Mouse (Mus musculus): ENCODE data around the gene Slc25a21. TPM values are rescaled to one million over a fixed set of nuclear protein-coding genes. Genes with fewer than 3 reads are reported as not detected.

Slc25a21 gene
- polyA plus RNA-seq, 1 experiment from 2014 or later, result 0.13 TPM

DNA sequence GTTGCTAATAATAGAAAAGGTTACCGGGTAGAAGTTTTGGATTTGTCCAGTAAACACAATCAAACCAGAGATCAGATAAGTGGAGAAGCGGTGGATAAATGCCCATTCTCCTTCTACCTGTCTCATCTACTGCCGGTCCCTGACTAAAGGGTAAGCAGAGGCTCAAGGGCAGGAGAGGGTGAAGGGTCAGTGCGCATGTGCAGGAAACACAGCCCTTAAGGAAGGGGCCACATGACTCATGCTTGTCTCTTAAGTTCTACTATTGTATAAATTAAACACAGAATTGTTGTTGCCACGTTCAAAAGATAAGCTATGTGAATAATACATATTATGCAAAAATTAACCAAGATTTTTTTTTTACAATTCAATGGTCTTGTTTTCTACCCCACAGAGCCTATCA lies 98.9 kb downstream of the Slc25a21 start:
- no peak overlapping the region for H3K27ac ChIP-seq (ENCODE audit: low read depth)
- H3K4me3 ChIP-seq (ENCODE audit: low read depth, low read length), result no peak overlapping the region
- H3K4me2 ChIP-seq, result no peak overlapping the region
- H3K4me1 ChIP-seq (ENCODE audit: insufficient read depth), result no peaks in the 10 kb centered on the region
- no peak overlapping the region for H3K9ac ChIP-seq
- DNase-seq, result no peak
- no peaks in the 10 kb centered on the region for H3K27me3 ChIP-seq (ENCODE audit: insufficient read depth, low read length)
- H3K9me3 ChIP-seq (ENCODE audit: low read depth, low read length), result no peaks in the 10 kb centered on the region
- no peak for TF ChIP-seq CTCF (IDR thresholded peaks at IDR 0.05; ENCODE audit: low read depth)
- 78% methylated on average over 5 of the region's 5 CpGs for WGBS
- ATAC-seq (ENCODE audit: insufficient read depth), result no peak
- H3K36me3 ChIP-seq (ENCODE audit: insufficient read depth), result no peaks in the 10 kb centered on the region

DNA sequence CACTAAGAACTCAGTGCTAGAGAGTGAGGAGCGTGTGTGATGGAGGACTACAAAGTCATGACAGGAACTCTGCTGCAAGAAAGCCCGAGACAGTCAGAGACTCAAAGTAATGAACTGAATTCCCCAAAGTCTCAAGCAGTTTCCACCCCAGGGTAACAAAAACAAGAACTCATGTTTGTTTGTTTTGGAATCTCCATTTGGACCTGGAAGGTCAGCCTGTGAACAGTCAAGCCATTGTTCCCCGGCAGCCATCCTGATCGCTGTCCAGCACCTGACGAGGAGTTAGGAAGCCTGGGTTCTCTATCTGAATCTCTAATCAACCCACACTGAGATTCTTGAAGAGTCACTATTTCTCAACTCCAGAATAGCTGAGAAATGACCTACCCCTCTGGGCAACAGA lies 104.2 kb downstream of the Slc25a21 start:
- no peak overlapping the region for H3K4me3 ChIP-seq (ENCODE audit: low read depth, low read length)
- H3K27me3 ChIP-seq (ENCODE audit: insufficient read depth, low read length), result no peaks in the 10 kb centered on the region
- no peaks in the 10 kb centered on the region for H3K36me3 ChIP-seq (ENCODE audit: insufficient read depth)
- no peak overlapping the region for H3K4me2 ChIP-seq
- 26% methylated on average over 5 of the region's 5 CpGs for WGBS
- DNase-seq, result no peak
- TF ChIP-seq CTCF (IDR thresholded peaks at IDR 0.05; ENCODE audit: low read depth), result no peak
- H3K4me1 ChIP-seq (ENCODE audit: insufficient read depth), result no peaks in the 10 kb centered on the region
- H3K27ac ChIP-seq (ENCODE audit: low read depth), result no peak overlapping the region
- no peak for ATAC-seq (ENCODE audit: insufficient read depth)
- no peak overlapping the region for H3K9ac ChIP-seq
- H3K9me3 ChIP-seq (ENCODE audit: low read depth, low read length), result no peaks in the 10 kb centered on the region

DNA sequence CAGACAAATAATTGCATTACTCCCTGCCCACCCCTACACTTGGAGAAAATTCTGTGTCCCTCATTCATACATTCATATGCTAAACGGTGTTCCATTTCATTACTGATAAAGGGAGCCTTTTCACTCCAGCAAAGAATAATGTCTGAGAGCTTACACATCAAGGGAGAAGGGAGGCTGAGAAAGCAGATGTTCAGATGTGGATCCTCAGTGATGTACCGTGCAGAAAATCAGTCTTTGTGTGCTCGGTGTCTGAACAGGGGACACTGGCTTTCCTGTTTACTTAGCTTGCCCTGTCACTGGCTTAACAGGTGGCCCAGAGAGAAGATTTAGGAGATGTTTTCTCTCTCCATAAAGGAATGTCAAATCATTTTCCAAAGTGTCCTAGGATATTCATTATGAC lies 112.8 kb downstream of the Slc25a21 start:
- Histone ChIP-seq H3K36me3 (ENCODE audit: insufficient read depth) (no peaks in the 10 kb centered on the region), H3K4me3 (ENCODE audit: low read depth, low read length) (no peak overlapping the region), H3K4me1 (ENCODE audit: insufficient read depth) (no peaks in the 10 kb centered on the region), H3K9me3 (ENCODE audit: low read depth, low read length) (no peaks in the 10 kb centered on the region), H3K27me3 (ENCODE audit: insufficient read depth, low read length) (no peaks in the 10 kb centered on the region), H3K4me2 (no peak overlapping the region), H3K9ac (no peak overlapping the region), H3K27ac (ENCODE audit: low read depth) (no peak overlapping the region)
- DNase-seq (no peak), ATAC-seq (ENCODE audit: insufficient read depth) (no peak)
- no peak for TF ChIP-seq CTCF (IDR thresholded peaks at IDR 0.05; ENCODE audit: low read depth)
- 46% methylated on average over 3 of the region's 3 CpGs for WGBS

DNA sequence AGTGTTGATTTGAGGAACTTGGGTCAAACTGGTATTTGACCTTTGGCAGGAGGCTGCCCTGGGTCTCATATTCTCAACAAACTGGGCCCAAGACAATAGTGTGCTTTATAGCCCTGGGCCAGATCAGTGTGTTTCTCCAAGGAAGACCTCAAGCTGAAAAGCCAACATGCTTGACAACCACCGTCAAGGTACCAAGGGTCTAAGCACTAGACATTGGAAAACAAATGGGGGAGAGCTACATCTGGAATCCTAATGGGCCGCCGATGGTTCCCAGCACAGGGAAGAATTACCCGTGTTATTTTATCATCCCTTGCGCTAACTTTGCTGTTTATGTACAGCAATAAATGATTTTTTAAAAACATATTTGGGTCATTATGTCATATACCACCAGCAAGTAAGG lies 113.7 kb downstream of the Slc25a21 start:
- TF ChIP-seq CTCF (IDR thresholded peaks at IDR 0.05; ENCODE audit: low read depth), result no peak
- WGBS, result 77% methylated on average over 5 of the region's 5 CpGs
- H3K9ac ChIP-seq, result no peak overlapping the region
- no peak overlapping the region for H3K27ac ChIP-seq (ENCODE audit: low read depth)
- H3K4me1 ChIP-seq (ENCODE audit: insufficient read depth), result no peaks in the 10 kb centered on the region
- DNase-seq (no peak), ATAC-seq (ENCODE audit: insufficient read depth) (no peak)
- H3K9me3 ChIP-seq (ENCODE audit: low read depth, low read length), result no peaks in the 10 kb centered on the region
- H3K27me3 ChIP-seq (ENCODE audit: insufficient read depth, low read length), result no peaks in the 10 kb centered on the region
- H3K4me2 ChIP-seq, result no peak overlapping the region
- no peaks in the 10 kb centered on the region for H3K36me3 ChIP-seq (ENCODE audit: insufficient read depth)
- H3K4me3 ChIP-seq (ENCODE audit: low read depth, low read length), result no peak overlapping the region

DNA sequence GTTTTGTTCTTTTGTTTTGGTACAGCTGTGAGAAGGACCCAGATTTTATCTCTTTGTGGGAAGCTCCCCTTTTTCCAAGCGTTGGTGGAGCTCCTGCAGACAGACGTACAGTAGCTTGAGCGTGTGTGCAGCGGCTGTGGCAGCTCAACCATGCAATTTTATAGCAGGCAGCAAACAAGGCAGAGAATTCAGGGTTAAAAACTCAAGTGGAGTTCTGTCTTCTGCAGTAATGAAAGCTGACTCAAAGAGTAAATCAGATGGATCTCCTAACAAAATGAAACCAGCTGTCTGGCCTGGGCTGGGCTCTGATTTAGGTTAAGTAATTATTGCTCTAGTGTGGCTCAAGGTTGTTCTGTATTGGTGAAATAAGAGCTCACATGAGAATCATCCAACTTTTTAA lies 120.7 kb downstream of the Slc25a21 start:
- TF ChIP-seq CTCF (IDR thresholded peaks at IDR 0.05; ENCODE audit: low read depth), result no peak
- no peak for ATAC-seq (ENCODE audit: insufficient read depth)
- no peak for DNase-seq
- Histone ChIP-seq H3K27ac (ENCODE audit: low read depth) (no peak overlapping the region), H3K9me3 (ENCODE audit: low read depth, low read length) (no peaks in the 10 kb centered on the region), H3K9ac (no peak overlapping the region), H3K36me3 (ENCODE audit: insufficient read depth) (no peaks in the 10 kb centered on the region), H3K4me1 (ENCODE audit: insufficient read depth) (no peaks in the 10 kb centered on the region), H3K4me2 (no peak overlapping the region), H3K4me3 (ENCODE audit: low read depth, low read length) (no peak overlapping the region), H3K27me3 (ENCODE audit: insufficient read depth, low read length) (no peaks in the 10 kb centered on the region)
- 69% methylated on average over 4 of the region's 4 CpGs for WGBS

DNA sequence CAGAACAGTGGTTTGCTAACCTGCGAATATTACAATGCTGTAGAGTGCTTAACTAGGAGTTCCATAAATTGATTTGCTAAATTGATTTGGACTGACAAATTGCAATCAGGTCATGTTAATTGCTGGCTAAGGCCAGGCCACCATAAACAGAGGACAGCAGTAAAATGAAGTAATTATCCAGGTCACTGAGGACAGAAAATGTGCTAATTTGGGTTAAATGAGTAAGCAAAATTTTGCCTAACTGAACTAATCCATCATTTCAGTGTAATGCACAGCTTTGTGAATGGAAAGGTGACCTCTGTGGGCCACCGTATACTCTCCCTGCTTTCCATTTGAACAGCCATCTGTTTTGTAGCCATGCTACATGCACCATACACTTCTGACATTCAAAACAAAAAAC lies 124.7 kb downstream of the Slc25a21 start:
- ATAC-seq (ENCODE audit: insufficient read depth) (no peak), DNase-seq (no peak)
- TF ChIP-seq CTCF (IDR thresholded peaks at IDR 0.05; ENCODE audit: low read depth), result no peak
- H3K4me2 ChIP-seq, result no peak overlapping the region
- no peak overlapping the region for H3K4me3 ChIP-seq (ENCODE audit: low read depth, low read length)
- 86% methylated on average over 2 of the region's 2 CpGs for WGBS
- H3K4me1 ChIP-seq (ENCODE audit: insufficient read depth), result no peaks in the 10 kb centered on the region
- H3K9me3 ChIP-seq (ENCODE audit: low read depth, low read length), result no peaks in the 10 kb centered on the region
- H3K27me3 ChIP-seq (ENCODE audit: insufficient read depth, low read length), result no peaks in the 10 kb centered on the region
- no peak overlapping the region for H3K9ac ChIP-seq
- no peaks in the 10 kb centered on the region for H3K36me3 ChIP-seq (ENCODE audit: insufficient read depth)
- no peak overlapping the region for H3K27ac ChIP-seq (ENCODE audit: low read depth)

DNA sequence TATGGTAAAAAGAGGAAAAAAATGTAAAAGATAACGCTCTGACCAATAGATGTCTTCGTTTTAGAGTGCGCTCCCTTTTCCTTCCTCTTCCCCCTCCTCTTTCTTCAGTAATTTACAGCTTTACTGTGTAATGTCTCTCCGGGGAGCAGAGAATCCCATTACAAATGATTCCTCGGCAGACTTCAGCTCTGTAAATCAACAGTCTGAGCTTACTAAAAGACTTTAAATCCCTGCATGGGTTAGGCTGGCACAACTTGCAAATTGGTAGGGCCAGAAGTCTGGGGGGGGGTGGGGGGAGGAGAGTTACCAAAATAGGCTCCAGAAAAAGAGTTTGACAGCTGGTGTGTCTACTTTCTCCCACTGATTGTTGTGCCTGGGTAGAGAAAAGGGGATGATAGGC lies 128.7 kb downstream of the Slc25a21 start:
- 53% methylated on average over 5 of the region's 5 CpGs for WGBS
- ATAC-seq (ENCODE audit: insufficient read depth) (no peak), DNase-seq (no peak)

DNA sequence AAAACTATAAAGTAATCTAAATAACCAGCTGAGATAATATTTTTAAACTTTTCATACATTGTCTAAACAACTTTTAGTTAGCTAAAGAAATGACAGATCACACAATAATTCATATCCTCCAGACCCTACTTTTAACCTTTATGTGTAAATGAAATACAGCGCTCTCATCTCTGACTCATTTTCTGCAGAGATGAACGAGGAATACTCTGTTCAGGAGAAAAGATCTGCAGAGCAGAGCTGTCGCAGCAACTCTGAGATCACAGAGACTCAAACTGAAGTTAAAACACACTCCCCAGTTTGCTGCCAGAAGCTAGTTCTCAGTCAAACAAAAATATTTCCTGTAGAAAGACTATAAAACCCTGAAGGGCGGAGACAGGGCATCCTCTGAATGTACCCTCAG lies 177.5 kb downstream of the Slc25a21 start:
- Histone ChIP-seq H3K4me1 (ENCODE audit: insufficient read depth) (no peaks in the 10 kb centered on the region), H3K9ac (no peak overlapping the region), H3K27ac (ENCODE audit: low read depth) (no peak overlapping the region), H3K4me3 (ENCODE audit: low read depth, low read length) (no peak overlapping the region), H3K9me3 (ENCODE audit: low read depth, low read length) (no peaks in the 10 kb centered on the region), H3K27me3 (ENCODE audit: insufficient read depth, low read length) (no peaks in the 10 kb centered on the region), H3K4me2 (no peak overlapping the region), H3K36me3 (ENCODE audit: insufficient read depth) (no peaks in the 10 kb centered on the region)
- DNase-seq (peak; percentile 58), ATAC-seq (ENCODE audit: insufficient read depth) (peak; percentile 59; the same call in 1 of the 2 replicates)
- no peak for TF ChIP-seq CTCF (IDR thresholded peaks at IDR 0.05; ENCODE audit: low read depth)
- 40% methylated on average over 4 of the region's 4 CpGs for WGBS

More for the DNA sequence above, 128.7 kb downstream of the Slc25a21 start:
- Histone ChIP-seq H3K4me2 (no peak overlapping the region), H3K4me1 (ENCODE audit: insufficient read depth) (no peaks in the 10 kb centered on the region), H3K9ac (no peak overlapping the region), H3K4me3 (ENCODE audit: low read depth, low read length) (no peak overlapping the region), H3K36me3 (ENCODE audit: insufficient read depth) (no peaks in the 10 kb centered on the region), H3K27ac (ENCODE audit: low read depth) (no peak overlapping the region), H3K9me3 (ENCODE audit: low read depth, low read length) (no peaks in the 10 kb centered on the region), H3K27me3 (ENCODE audit: insufficient read depth, low read length) (no peaks in the 10 kb centered on the region)
- TF ChIP-seq CTCF (IDR thresholded peaks at IDR 0.05; ENCODE audit: low read depth), result no peak
